10 mouse cellular contexts compared by ENCODE assay signal in genomic region chr12:17733114-17733904, GRCm38 (mm10). TPM values are rescaled to one million over a fixed set of nuclear protein-coding genes. Genes with fewer than 3 reads are reported as not detected.
DNase-seq lines count a peak whose midpoint lies in the region; ATAC-seq and TF ChIP-seq lines count a peak whose summit lies in the region.
"Had no signal": no experiment of that assay in that cellular context is flagged by ENCODE, and none has a peak within 500 bp of the region (broad histone marks: within the 10 kb centered on the region; RNA-seq: fewer than 3 reads in every experiment).

No protein-coding gene starts in this region.

- no peaks in the 10 kb centered on the region for H3K36me3 ChIP-seq in embryonic facial prominence, embryonic 10.5 days (replicated peaks)
- no peaks in the 10 kb centered on the region for H3K36me3 ChIP-seq in limb, embryonic 12.5 days
- H3K36me3 ChIP-seq: liver, embryonic 13.5 days had no signal

- TF ChIP-seq CTCF in gastrocnemius, adult 2 months (IDR thresholded peaks at IDR 0.05): no peak

- peak overlapping the region; percentile 73 for H3K27ac ChIP-seq in embryonic facial prominence, embryonic 10.5 days (replicated peaks)
- H3K27ac ChIP-seq in limb, embryonic 12.5 days: peak overlapping the region; percentile 69
- no peak overlapping the region for H3K27ac ChIP-seq in gastrocnemius, adult 2 months
- H3K27ac ChIP-seq: liver, embryonic 13.5 days had no signal

- DNase-seq in adrenal gland, postnatal 10 days: peak; percentile 18
- no peak for DNase-seq in adrenal gland, postnatal 25 days
- peak; percentile 32 for DNase-seq in kidney, adult 18-20 months
- DNase-seq in kidney, adult 9 months: no peak
- DNase-seq in embryonic facial prominence, embryonic 10.5 days (ENCODE audit: low spot score): peak; percentile 39
- no peak for DNase-seq in retina, postnatal 1 day
- no peak for DNase-seq in gastrocnemius, adult 2 months
- DNase-seq: liver, embryonic 13.5 days had no signal

- no peak overlapping the region for H3K9ac ChIP-seq in limb, embryonic 12.5 days (replicated peaks)
- H3K9ac ChIP-seq: liver, embryonic 13.5 days had no signal

- no peak overlapping the region for H3K4me2 ChIP-seq in limb, embryonic 12.5 days
- H3K4me2 ChIP-seq: liver, embryonic 13.5 days had no signal

- 37% methylated on average over 6 of the region's 6 CpGs for WGBS in embryonic facial prominence, embryonic 10.5 days
- WGBS in limb, embryonic 12.5 days: 24% methylated on average over 6 of the region's 6 CpGs

- peaks cover 48% of the 10 kb centered on the region for H3K4me1 ChIP-seq in embryonic facial prominence, embryonic 10.5 days
- peaks cover 37% of the 10 kb centered on the region for H3K4me1 ChIP-seq in limb, embryonic 12.5 days (replicated peaks)

- intact Hi-C loops in gastrocnemius, adult 2 months (cut with DNase I): loop anchor here (5.0 kb wide), 1 partner anchor 41 kb away; the partner anchor contains the start of gene Hpcal1

- 0 out of 2 replicates have a peak, but pooled peaks have one; percentile 40 for ATAC-seq in limb, embryonic 12.5 days (ENCODE audit: insufficient number of reproducible peaks, insufficient read depth, low FRiP score, low TSS enrichment, low read depth)
- ATAC-seq: forebrain, embryonic 16.5 days had no signal

- H3K9me3 ChIP-seq in embryonic facial prominence, embryonic 10.5 days: no peaks in the 10 kb centered on the region
- no peaks in the 10 kb centered on the region for H3K9me3 ChIP-seq in limb, embryonic 12.5 days
- H3K9me3 ChIP-seq: liver, embryonic 13.5 days had no signal

- no peak overlapping the region for H3K4me3 ChIP-seq in embryonic facial prominence, embryonic 10.5 days
- H3K4me3 ChIP-seq in limb, embryonic 12.5 days (replicated peaks): no peak overlapping the region
- no peak overlapping the region for H3K4me3 ChIP-seq in gastrocnemius, adult 2 months
- H3K4me3 ChIP-seq: liver, embryonic 13.5 days had no signal

- no peaks in the 10 kb centered on the region for H3K27me3 ChIP-seq in embryonic facial prominence, embryonic 10.5 days (replicated peaks; ENCODE audit: low read depth, poor library complexity, severe bottlenecking)
- H3K27me3 ChIP-seq in limb, embryonic 12.5 days: no peaks in the 10 kb centered on the region
- H3K27me3 ChIP-seq: liver, embryonic 13.5 days had no signal

RNA-seq across cellular contexts. Expression of gene Hpcal1, which starts 42.7 kb away (rescaled TPM):
- total RNA-seq in adrenal gland, postnatal 10 days (2021): 10 to 100 TPM; 25.4 to 26.2 TPM
- 14.4 and 17.2 TPM in 2 replicates for total RNA-seq in adrenal gland, postnatal 25 days (2021)
- polyA plus RNA-seq in embryonic facial prominence, embryonic 10.5 days (2016; fragmentation: Nextera tagmentation; extraction: Ambion mirVana): 34.2 and 37.4 TPM in 2 replicates
- 24.0 and 27.0 TPM in 2 replicates for polyA plus RNA-seq in limb, embryonic 12.5 days (2016; fragmentation: Nextera tagmentation; extraction: Ambion mirVana)
- 10 to 100 TPM in 1 of 2 experiments, 1 to 10 TPM in 1; 4.8 to 10.3 TPM for total RNA-seq in gastrocnemius, adult 2 months (2021)

Comparison
In these comparisons a context has a peak if more than half of its experiments do, and no peak if none do; other contexts are left out.
1. DNase-seq: peak in adrenal gland, postnatal 10 days (single experiment), kidney, adult 18-20 months (single experiment) and embryonic facial prominence, embryonic 10.5 days (single experiment); none in adrenal gland, postnatal 25 days (single experiment), kidney, adult 9 months (single experiment), retina, postnatal 1 day (single experiment) and gastrocnemius, adult 2 months (single experiment).